Mouse (Mus musculus) mouse trophoblast stem cell (cell line): Measurements from ENCODE around the gene Med16.

Experiments
- in situ Hi-C, 2 experiments: fragments of 300-500 bp; cut with MseI, MboI; formaldehyde crosslinking; loops; 2 replicates in 1 of 2; 3 replicates in 1 of 2; pipeline ENCODE4 v1.15.1; 2025

Gene Med16

GRCm38 (mm10) chr10:79884938-79885337 is 23.8 kb downstream of the Med16 start:
- in situ Hi-C loops, result loop anchor here (5.0 to 10.0 kb wide), 2 partner anchors 37 to 70 kb away; partner anchors contain the start of gene R3hdm4 (in 1 of the 2)

- in situ Hi-C loops, result loop anchor here in 1 of 2 experiments (10.0 kb wide), 1 partner anchor 70 kb away; no protein-coding TSS in a partner anchor
These were observed 24.3 kb downstream of the Med16 start for GRCm38 (mm10) chr10:79884446-79884845.

GRCm38 (mm10) chr10:79883297-79884084 is 25.2 kb downstream of the Med16 start:
- in situ Hi-C loops, result loop anchor here in 1 of 2 experiments (10.0 kb wide), 1 partner anchor 71 kb away; no protein-coding TSS in a partner anchor

GRCm38 (mm10) chr10:79881981-79882380 is 26.7 kb downstream of the Med16 start:
- in situ Hi-C loops, result loop anchor here in 1 of 2 experiments (10.0 kb wide), 1 partner anchor 73 kb away; no protein-coding TSS in a partner anchor

- in situ Hi-C loops, result loop anchor here in 1 of 2 experiments (10.0 kb wide), 1 partner anchor 74 kb away; no protein-coding TSS in a partner anchor
These were observed 28.0 kb downstream of the Med16 start for GRCm38 (mm10) chr10:79880721-79881120.

- in situ Hi-C loops, result no loop called here
These were observed 29.2 kb downstream of the Med16 start for GRCm38 (mm10) chr10:79879527-79879926.

GRCm38 (mm10) chr10:79877757-79878156 is 31.0 kb downstream of the Med16 start:
- in situ Hi-C loops, result no loop called here

GRCm38 (mm10) chr10:79877174-79877573 is 31.5 kb downstream of the Med16 start:
- in situ Hi-C loops, result no loop called here

- in situ Hi-C loops, result no loop called here
These were observed 34.3 kb downstream of the Med16 start, which contains the start of the genes Prtn3 and Plppr3 for GRCm38 (mm10) chr10:79874290-79874862. Gene Prtn3 (plus strand): TSS chr10:79874476. Gene Plppr3 (minus strand): TSS chr10:79874634.

GRCm38 (mm10) chr10:79873715-79874289 is 34.9 kb downstream of the Med16 start:
- in situ Hi-C loops, result no loop called here

GRCm38 (mm10) chr10:79873313-79873712 is 35.4 kb downstream of the Med16 start:
- in situ Hi-C loops, result no loop called here

GRCm38 (mm10) chr10:79872862-79873261 is 35.9 kb downstream of the Med16 start:
- in situ Hi-C loops, result no loop called here

- in situ Hi-C loops, result no loop called here
These were observed 36.9 kb downstream of the Med16 start for GRCm38 (mm10) chr10:79871845-79872244.

GRCm38 (mm10) chr10:79866601-79867000 is 42.1 kb downstream of the Med16 start:
- in situ Hi-C loops, result no loop called here

GRCm38 (mm10) chr10:79865801-79866295 is 42.9 kb downstream of the Med16 start:
- in situ Hi-C loops, result no loop called here

- in situ Hi-C loops, result no loop called here
These were observed 43.5 kb downstream of the Med16 start for GRCm38 (mm10) chr10:79865189-79865601.

GRCm38 (mm10) chr10:79864351-79865188 is 44.2 kb downstream of the Med16 start:
- in situ Hi-C loops, result no loop called here

- in situ Hi-C loops, result no loop called here
These were observed 45.8 kb downstream of the Med16 start for GRCm38 (mm10) chr10:79862925-79863324.

- in situ Hi-C loops, result no loop called here
These were observed 46.5 kb downstream of the Med16 start for GRCm38 (mm10) chr10:79862049-79862788.
